Mouse (Mus musculus) hindbrain, embryonic 14.5 days (tissue): Measurements from ENCODE around the gene Nt5dc3. TPM values are rescaled to one million over a fixed set of nuclear protein-coding genes. Genes with fewer than 3 reads are reported as not detected.

Source experiments
- ATAC-seq: fragments of 200-750 bp; cut with Nextera tagmentation; 2 replicates; pipeline ENCODE4 v1.8.0; 2017; ENCODE audit warnings: moderate number of reproducible peaks, mild to moderate bottlenecking, moderate TSS enrichment, moderate library complexity; ENCODE audit not compliant: low FRiP score
- DNase-seq: peaks from one replicate; pipeline ENCODE4 v3.0.0-alpha.2; 2015; ENCODE audit warnings: low spot score
- H3K27ac ChIP-seq: fragments of 300-500 bp; sonication (generic); 2 replicates; pipeline ENCODE4 v1.5.1; 2014; ENCODE audit warnings: mild to moderate bottlenecking, moderate library complexity
- H3K27me3 ChIP-seq: fragments of 300-500 bp; sonication (generic); 2 replicates; pipeline ENCODE4 v1.6.1; 2014; ENCODE audit warnings: mild to moderate bottlenecking, low read length, mixed read lengths; ENCODE audit not compliant: control insufficient read depth, insufficient read depth
- H3K36me3 ChIP-seq: fragments of 300-500 bp; sonication (generic); replicated peaks from 2 replicates; pipeline ENCODE4 v1.6.1; 2014; ENCODE audit not compliant: control insufficient read depth, insufficient read depth
- H3K4me1 ChIP-seq: fragments of 300-500 bp; sonication (generic); replicated peaks from 2 replicates; pipeline ENCODE4 v1.6.1; 2014; ENCODE audit warnings: antibody characterized with exemption, low read length, mixed read lengths; ENCODE audit not compliant: control insufficient read depth, insufficient read depth
- H3K4me2 ChIP-seq: fragments of 300-500 bp; sonication (generic); replicated peaks from 2 replicates; pipeline ENCODE4 v1.6.1; 2014; ENCODE audit warnings: mild to moderate bottlenecking, moderate library complexity
- H3K4me3 ChIP-seq: fragments of 300-500 bp; sonication (generic); replicated peaks from 2 replicates; pipeline ENCODE4 v1.5.1; 2014; ENCODE audit warnings: mild to moderate bottlenecking, low read length
- H3K9ac ChIP-seq: fragments of 300-500 bp; sonication (generic); 2 replicates; pipeline ENCODE4 v1.6.1; 2014
- H3K9me3 ChIP-seq: fragments of 300-500 bp; sonication (generic); 2 replicates; pipeline ENCODE4 v1.6.1; 2016; ENCODE audit warnings: low read length; ENCODE audit not compliant: control insufficient read depth
- WGBS: fragments of 180-500 bp; shearing (Covaris S2); extraction: QIAGEN DNeasy Blood & Tissue Kit; methylation state at CpG from one replicate; pipeline ENCODE4 v1.1.7; 2014; 5-methylcytosine and 5-hydroxymethylcytosine counted together
- polyA plus RNA-seq: library from polyadenylated mRNA; unstranded; fragments of >200 nt; fragmentation: Nextera tagmentation; extraction: Ambion mirVana; gene quantifications from 2 replicates; pipeline ENCODE4 v1.2.1, GENCODE M21; 2014

Nt5dc3 gene
- polyA plus RNA-seq, 1 experiment from 2014 or later: 17.3 TPM

DNA sequence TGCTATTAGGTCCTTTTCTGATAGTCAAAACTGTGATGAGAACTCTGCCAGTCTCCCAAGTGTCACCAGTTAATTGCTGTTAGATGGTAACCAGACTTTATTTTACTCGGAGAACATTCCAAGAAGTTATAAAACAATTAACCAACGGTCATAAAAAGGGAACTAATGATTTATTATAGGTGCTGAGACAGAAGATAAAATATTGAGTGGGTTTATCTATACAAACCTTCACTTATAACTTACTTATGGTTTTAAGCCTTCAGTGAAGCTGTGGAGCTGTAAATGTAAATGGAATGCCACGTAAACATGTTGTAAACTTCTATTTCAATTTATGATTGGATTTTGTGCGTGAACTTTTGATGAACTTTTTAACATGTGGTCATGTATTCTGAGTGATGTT is 5.4 kb upstream of the Nt5dc3 start:
- Histone ChIP-seq H3K9ac (no peak overlapping the region), H3K27me3 (no peaks in the 10 kb centered on the region), H3K9me3 (no peaks in the 10 kb centered on the region), H3K4me2 (no peak overlapping the region), H3K4me3 (no peak overlapping the region), H3K36me3 (no peaks in the 10 kb centered on the region), H3K27ac (no peak overlapping the region), H3K4me1 (peaks cover 8% of the 10 kb centered on the region; the same call in 1 of the 2 replicates)
- 72% methylated on average over 4 of the region's 4 CpGs for whole genome bisulfite sequencing
- ATAC-seq (no peak), DNase-seq (no peak)

GRCm38 (mm10) chr10:86776281-86776680 is 2.5 kb upstream of the Nt5dc3 start:
- Histone ChIP-seq H3K9me3 (no peaks in the 10 kb centered on the region), H3K4me1 (peaks cover 10% of the 10 kb centered on the region)
- ATAC-seq: no peak

DNA sequence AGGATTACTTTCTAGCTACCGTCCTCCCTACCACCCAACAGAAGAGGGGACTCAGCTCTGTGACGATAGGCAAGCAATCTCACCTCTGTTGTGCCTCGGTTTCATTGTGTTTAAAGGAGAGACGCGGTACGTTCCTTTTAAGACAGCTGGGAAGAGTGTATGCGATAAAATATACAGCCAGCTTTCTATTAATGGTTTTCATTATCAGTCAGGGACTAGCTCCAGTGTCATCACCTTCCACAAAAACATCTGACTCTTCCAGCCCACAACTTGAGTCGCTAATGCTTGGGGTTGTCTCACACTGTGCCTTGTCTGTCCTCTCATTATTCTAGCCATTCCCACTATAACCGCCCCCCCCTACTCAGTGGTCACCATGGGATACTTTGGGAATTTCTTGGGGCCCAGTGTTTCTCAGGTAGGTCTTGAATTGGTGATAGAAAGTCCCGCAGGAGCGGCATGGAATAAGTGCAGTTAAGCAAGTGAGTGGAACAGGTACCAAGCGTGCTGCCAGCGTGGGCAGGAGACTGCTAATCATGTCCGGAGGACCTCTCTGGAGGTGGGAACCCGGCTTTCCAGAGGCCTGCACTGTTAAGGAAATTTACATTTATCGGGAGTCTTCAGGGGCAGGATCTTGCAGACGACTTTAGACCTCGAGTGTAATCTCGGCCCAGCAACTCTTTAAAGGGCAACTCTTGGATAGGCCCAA is 1.0 kb upstream of the Nt5dc3 start:
- Histone ChIP-seq H3K27ac (peak overlapping the region; percentile 75; the same call in 1 of the 2 replicates), H3K4me2 (peak overlapping the region; percentile 83), H3K36me3 (no peaks in the 10 kb centered on the region), H3K27me3 (peaks cover 3% of the 10 kb centered on the region; the same call in 1 of the 2 replicates), H3K9me3 (no peaks in the 10 kb centered on the region), H3K4me1 (peaks cover 12% of the 10 kb centered on the region), H3K4me3 (peak overlapping the region; percentile 69), H3K9ac (peak overlapping the region; percentile 67)
- DNase-seq (no peak), ATAC-seq (no peak)
- 39% methylated on average over 19 of the region's 19 CpGs for WGBS

More at GRCm38 (mm10) chr10:86776281-86776680, 2.5 kb upstream of the Nt5dc3 start:
- no peak overlapping the region for H3K9ac ChIP-seq
- H3K4me3 ChIP-seq: no peak overlapping the region
- H3K27me3 ChIP-seq: peaks cover 3% of the 10 kb centered on the region; the same call in 1 of the 2 replicates
- DNase-seq: no peak
- no peak overlapping the region for H3K4me2 ChIP-seq
- no peaks in the 10 kb centered on the region for H3K36me3 ChIP-seq
- H3K27ac ChIP-seq: no peak overlapping the region
- WGBS: 83% methylated on average over 9 of the region's 9 CpGs

DNA sequence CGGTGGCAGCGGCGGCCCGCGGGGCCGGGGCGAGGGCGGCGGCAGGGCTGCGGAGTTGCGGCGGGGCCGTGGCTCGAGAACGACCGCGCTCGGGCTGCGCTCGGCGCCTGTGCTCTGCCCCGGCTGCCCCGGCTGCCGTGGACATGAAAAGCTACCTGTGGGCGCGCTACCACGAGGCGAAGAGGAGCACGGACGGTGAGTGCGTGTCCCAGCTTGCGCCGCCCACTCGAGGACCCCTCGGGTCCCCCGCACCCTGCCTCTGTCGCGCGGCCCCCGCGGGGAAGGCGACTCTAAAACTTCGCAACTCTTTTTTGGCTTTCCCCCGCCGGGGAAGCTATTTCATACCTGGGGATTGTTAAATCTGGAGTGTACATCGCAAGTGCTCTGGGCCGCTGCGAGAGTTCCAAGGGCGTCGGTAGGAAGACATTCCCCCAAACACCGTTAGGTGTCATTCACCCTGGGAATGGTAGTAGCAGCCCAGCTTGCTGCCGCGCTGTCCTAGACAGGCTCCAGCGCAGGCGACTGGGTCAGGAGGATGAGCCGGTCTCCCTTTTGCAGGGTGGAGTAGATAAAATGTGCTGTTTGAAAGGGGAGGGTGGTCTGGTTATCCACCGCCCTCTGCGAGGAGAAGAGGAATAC is 431 bp downstream of the Nt5dc3 start:
- Histone ChIP-seq H3K4me1 (peaks cover 15% of the 10 kb centered on the region), H3K4me2 (peak overlapping the region; percentile 83), H3K9ac (peak overlapping the region; percentile 67), H3K36me3 (no peaks in the 10 kb centered on the region), H3K9me3 (no peaks in the 10 kb centered on the region), H3K27me3 (peaks cover 3% of the 10 kb centered on the region; the same call in 1 of the 2 replicates), H3K4me3 (peak overlapping the region; percentile 69), H3K27ac (peak overlapping the region; percentile 69)
- ATAC-seq: peak; percentile 63
- peak; percentile 29 for DNase-seq
- under 1% methylated on average over 58 of the region's 58 CpGs for WGBS

GRCm38 (mm10) chr10:86779816-86780500 is 1.2 kb downstream of the Nt5dc3 start:
- peak overlapping the region; percentile 69 for H3K4me3 ChIP-seq
- H3K27me3 ChIP-seq: peaks cover 3% of the 10 kb centered on the region; the same call in 1 of the 2 replicates
- H3K36me3 ChIP-seq: no peaks in the 10 kb centered on the region
- peak overlapping the region; percentile 67 for H3K9ac ChIP-seq
- DNase-seq: peak; percentile 35
- peaks cover 15% of the 10 kb centered on the region for H3K4me1 ChIP-seq
- H3K27ac ChIP-seq: peak overlapping the region; percentile 69
- H3K9me3 ChIP-seq: no peaks in the 10 kb centered on the region
- ATAC-seq: no peak
- 17% methylated on average over 12 of the region's 12 CpGs for WGBS
- peak overlapping the region; percentile 83 for H3K4me2 ChIP-seq

- DNase-seq (no peak), ATAC-seq (no peak)
- Histone ChIP-seq H3K27ac (no peak overlapping the region), H3K4me3 (no peak overlapping the region), H3K4me2 (peak overlapping the region; percentile 11; the same call in 1 of the 2 replicates), H3K36me3 (no peaks in the 10 kb centered on the region), H3K4me1 (peaks cover 15% of the 10 kb centered on the region), H3K27me3 (peaks cover 3% of the 10 kb centered on the region; the same call in 1 of the 2 replicates), H3K9ac (no peak overlapping the region), H3K9me3 (no peaks in the 10 kb centered on the region)
- WGBS: 31% methylated on average over 5 of the region's 5 CpGs
Measured at GRCm38 (mm10) chr10:86781641-86782040, 2.8 kb downstream of the Nt5dc3 start.

DNA sequence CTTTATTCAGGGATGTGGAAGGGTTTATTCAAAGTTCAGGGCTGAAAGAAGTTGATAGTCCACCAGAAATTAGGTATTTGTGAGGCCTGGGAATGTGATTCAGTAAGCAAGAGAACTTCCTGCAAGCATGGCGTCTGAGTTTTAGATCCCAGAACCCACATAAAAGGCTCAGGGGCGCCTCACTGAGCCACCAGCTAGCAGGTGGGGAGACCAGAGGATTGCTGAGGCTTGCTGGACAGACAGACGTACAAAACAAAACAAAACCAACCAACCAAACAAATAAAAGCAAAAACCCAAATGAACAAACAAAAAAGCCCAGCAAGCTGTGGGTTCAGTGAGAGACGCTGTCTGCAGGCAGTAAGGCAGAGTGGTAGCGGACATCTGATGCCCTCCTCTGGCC is 3.9 kb downstream of the Nt5dc3 start:
- WGBS: 48% methylated on average over 5 of the region's 5 CpGs
- Histone ChIP-seq H3K36me3 (no peaks in the 10 kb centered on the region), H3K4me2 (no peak overlapping the region), H3K9me3 (no peaks in the 10 kb centered on the region), H3K9ac (no peak overlapping the region), H3K27me3 (peaks cover 3% of the 10 kb centered on the region; the same call in 1 of the 2 replicates), H3K27ac (no peak overlapping the region), H3K4me3 (no peak overlapping the region), H3K4me1 (peaks cover 15% of the 10 kb centered on the region)
- no peak for ATAC-seq
- no peak for DNase-seq

DNA sequence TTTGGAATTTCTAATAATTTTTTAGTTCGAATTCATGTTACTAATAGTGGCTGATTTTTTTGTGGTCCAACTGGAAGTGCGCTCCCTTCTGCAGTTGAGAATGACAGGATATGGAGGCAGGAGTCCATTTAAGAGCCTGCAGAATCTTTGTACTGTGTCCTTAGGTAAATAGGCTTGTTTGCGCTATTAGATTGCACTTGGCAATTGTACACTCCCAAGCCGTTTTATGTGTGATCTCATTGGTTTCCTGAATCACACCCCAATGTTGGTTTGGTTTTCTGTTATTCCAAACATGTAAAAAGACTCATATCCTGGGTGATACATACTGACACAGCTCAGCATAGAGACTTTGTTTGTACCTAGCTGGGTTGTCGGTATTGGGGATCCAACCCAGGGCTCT is 4.8 kb downstream of the Nt5dc3 start:
- H3K4me1 ChIP-seq: peaks cover 15% of the 10 kb centered on the region
- 93% methylated on average over 5 of the region's 5 CpGs for WGBS
- no peak for ATAC-seq

GRCm38 (mm10) chr10:86784126-86784675 is 5.4 kb downstream of the Nt5dc3 start:
- peaks cover 15% of the 10 kb centered on the region for H3K4me1 ChIP-seq
- H3K36me3 ChIP-seq: no peaks in the 10 kb centered on the region
- H3K27ac ChIP-seq: no peak overlapping the region
- no peak overlapping the region for H3K4me3 ChIP-seq
- H3K9ac ChIP-seq: no peak overlapping the region
- H3K4me2 ChIP-seq: no peak overlapping the region
- H3K27me3 ChIP-seq: peaks cover 3% of the 10 kb centered on the region; the same call in 1 of the 2 replicates
- ATAC-seq (no peak), DNase-seq (no peak)
- WGBS: 91% methylated on average over 5 of the region's 5 CpGs
- H3K9me3 ChIP-seq: no peaks in the 10 kb centered on the region

More for the DNA sequence above, 4.8 kb downstream of the Nt5dc3 start:
- Histone ChIP-seq H3K9ac (no peak overlapping the region), H3K36me3 (no peaks in the 10 kb centered on the region), H3K9me3 (no peaks in the 10 kb centered on the region), H3K27me3 (peaks cover 3% of the 10 kb centered on the region; the same call in 1 of the 2 replicates), H3K27ac (no peak overlapping the region), H3K4me3 (no peak overlapping the region), H3K4me2 (no peak overlapping the region)
- no peak for DNase-seq
